Mouse (Mus musculus) NIH3T3 (cell line): ENCODE results near the gene Taf1c.

ENCODE experiments used
- DNase-seq: peaks from one replicate; pipeline ENCODE4 v3.0.0-alpha.2; 2012; ENCODE audit warnings: low read depth

The Taf1c gene

GRCm38 (mm10) chr8:119572411-119572810, 32.6 kb downstream of the Taf1c start:
- no peak for DNase-seq

DNA sequence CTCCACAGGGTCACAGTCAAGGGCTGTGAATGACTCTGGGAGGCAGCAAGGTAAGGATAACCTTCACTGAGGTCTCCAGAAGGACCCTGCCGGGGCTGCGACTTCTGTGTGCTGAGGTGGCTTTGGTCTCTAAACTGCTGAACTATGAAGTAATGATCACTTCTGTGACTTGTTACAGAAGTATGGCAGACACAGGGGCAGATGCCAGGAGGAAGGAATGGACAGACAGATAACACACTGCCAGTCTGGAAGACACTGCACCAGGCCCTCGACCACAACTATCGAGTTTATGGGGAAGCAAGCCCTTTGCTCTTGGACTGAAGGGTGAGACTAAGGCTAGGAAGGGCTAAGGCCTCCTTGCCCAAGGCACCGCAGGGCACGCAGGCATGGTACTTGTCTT, 33.9 kb downstream of the Taf1c start:
- no peak for DNase-seq

GRCm38 (mm10) chr8:119569881-119570280, 35.1 kb downstream of the Taf1c start:
- no peak for DNase-seq

GRCm38 (mm10) chr8:119568951-119569350, 36.1 kb downstream of the Taf1c start:
- DNase-seq: no peak

GRCm38 (mm10) chr8:119568251-119568650, 36.8 kb downstream of the Taf1c start:
- no peak for DNase-seq

- DNase-seq: no peak
Observed at GRCm38 (mm10) chr8:119566367-119566766, 38.7 kb downstream of the Taf1c start.

DNA sequence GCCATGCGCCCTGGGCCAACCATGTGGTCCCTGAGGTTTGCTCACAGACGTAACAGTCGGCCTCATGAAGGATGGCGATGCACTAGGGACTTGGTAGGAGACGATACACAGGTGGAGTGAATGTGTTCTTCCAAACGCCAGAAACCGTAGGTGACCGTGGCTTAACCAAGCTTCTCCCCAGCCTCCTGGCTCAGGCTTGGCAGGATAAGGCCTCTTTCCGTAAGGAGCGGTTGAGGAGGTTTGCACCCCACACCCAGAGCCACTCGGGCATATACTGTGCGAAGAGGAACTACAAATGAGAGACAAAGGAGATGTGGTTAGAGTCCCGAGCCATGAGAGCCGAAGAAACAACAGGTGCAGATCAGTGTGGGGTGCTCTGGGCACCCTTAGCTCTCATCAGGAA, 41.2 kb downstream of the Taf1c start:
- DNase-seq: no peak

DNA sequence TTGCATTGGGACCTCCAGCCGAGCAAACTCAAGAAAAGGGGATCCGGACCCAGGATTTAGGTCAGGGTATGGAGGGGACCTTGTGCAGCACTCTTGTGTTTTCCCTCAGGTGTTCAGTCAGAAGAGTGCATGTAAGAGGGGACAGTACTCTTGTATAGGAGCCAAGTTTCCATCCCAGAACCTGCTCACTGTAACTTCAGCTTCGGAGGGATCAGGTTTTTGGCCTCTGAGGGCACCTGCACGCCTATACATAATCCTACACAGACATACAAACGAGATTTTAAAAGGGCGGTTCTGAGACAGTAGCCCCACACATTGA, 45.7 kb downstream of the Taf1c start:
- no peak for DNase-seq

- DNase-seq: peak; percentile 100
Observed at GRCm38 (mm10) chr8:119558603-119559401, 46.2 kb downstream of the Taf1c start, which contains the start of gene Mbtps1. TSS of gene Mbtps1 (minus strand) at chr8:119558735.

- DNase-seq: peak; percentile 90
Observed at GRCm38 (mm10) chr8:119557821-119558602, 47.0 kb downstream of the Taf1c start.

DNA sequence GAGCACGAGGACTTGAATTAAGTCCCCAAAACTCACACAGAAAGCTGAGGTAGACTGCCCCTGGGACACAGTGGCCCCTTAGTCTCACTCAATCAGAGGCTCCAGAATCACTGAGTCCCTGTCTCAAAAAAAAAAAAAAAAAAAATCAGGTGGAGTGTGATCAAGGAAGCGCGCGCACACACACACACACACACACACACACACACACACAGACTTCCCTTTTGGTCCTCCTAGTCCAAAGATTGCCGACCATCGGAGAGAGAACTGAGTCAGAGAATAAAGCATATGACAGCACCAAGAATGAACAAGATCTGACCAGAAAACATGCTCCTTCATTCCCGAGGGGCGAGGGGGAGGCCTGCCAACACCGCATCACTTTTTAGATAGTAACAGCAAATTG, 47.9 kb downstream of the Taf1c start:
- DNase-seq: peak; percentile 33

DNA sequence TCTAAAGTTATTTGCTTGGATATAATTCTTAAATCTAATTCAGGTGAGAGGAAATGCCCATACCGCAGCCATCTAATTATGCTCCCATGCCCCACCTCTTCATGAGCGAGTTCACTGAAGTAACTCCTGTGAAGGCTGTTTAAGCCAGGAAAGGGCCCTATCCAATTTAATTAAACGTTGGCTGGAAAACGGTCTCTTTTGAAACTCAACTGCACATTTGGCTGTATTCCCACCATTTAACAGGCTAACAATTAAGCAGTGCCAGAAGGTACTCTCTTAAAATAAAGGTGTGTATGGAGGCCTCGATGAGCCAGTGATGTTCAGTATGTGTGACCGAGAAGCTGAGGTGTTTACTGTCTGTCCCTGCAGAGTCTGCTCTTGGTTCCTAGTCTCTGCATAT, 49.2 kb downstream of the Taf1c start:
- no peak for DNase-seq

DNA sequence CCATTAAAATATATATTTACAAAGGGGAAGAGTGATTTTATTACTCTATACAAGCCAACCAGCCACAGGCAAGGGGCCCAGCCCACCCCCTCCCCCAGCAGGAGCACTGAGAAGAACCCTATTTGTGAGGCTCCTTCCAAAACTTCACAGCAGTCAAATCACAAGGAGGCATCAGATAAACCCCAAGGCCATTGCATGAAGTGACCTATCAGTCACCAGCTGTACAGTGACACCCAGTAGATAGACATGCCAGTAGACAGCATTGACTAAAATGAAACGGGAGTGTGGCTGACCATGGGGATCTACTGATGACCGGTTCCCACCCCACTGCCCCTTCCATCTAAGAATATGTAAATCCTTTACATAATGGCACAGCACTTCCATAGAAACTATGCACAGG, 52.1 kb downstream of the Taf1c start:
- DNase-seq: no peak

GRCm38 (mm10) chr8:119548560-119549113, 56.4 kb downstream of the Taf1c start:
- peak; percentile 5 for DNase-seq
